Mouse (Mus musculus) kidney, adult 10 weeks (tissue): ENCODE results near the gene Mlxipl. TPM values are rescaled to one million over a fixed set of nuclear protein-coding genes. Genes with fewer than 3 reads are reported as not detected.

ENCODE experiments used
- polyA plus RNA-seq: library from polyadenylated mRNA; stranded (reverse); fragments of 350-450 nt; fragmentation: Illumina TruSeq; extraction: RNeasy Lipid Tissue Mini Kit (QIAGEN cat#74804); gene quantifications from one replicate; pipeline ENCODE4 v1.2.3, GENCODE M21; 2014; ENCODE audit warnings: low read depth, low replicate concordance

Gene Mlxipl
- polyA plus RNA-seq: 5.9 TPM

GRCm38 (mm10) chr5:135089653-135090052 lies at the start of gene Mlxipl:
TSS of gene Mlxipl (plus strand) at chr5:135089890.

GRCm38 (mm10) chr5:135063629-135064381 lies 25.9 kb upstream of the Mlxipl start, which contains the start of gene Dnajc30:
TSS of gene Dnajc30 (plus strand) at chr5:135064202.

GRCm38 (mm10) chr5:135064909-135065446 lies 24.7 kb upstream of the Mlxipl start, which contains the start of gene Bud23:
TSS of gene Bud23 (minus strand) at chr5:135064959.

GRCm38 (mm10) chr5:135077564-135078481 lies 11.9 kb upstream of the Mlxipl start, which contains the start of gene Vps37d:
TSS of gene Vps37d (minus strand) at chr5:135078266.

GRCm38 (mm10) chr5:135149053-135149819 lies 59.5 kb downstream of the Mlxipl start, which contains the start of gene Tbl2:
TSS of gene Tbl2 (plus strand) at chr5:135149657.

GRCm38 (mm10) chr5:135168063-135169062 lies 78.7 kb downstream of the Mlxipl start, which contains the start of gene Bcl7b:
TSS of gene Bcl7b (plus strand) at chr5:135168283.

GRCm38 (mm10) chr5:135186621-135187348 lies 97.1 kb downstream of the Mlxipl start, which contains the start of gene Baz1b:
TSS of gene Baz1b (plus strand) at chr5:135187264.

Other genes starting within 250 kb of the Mlxipl start
- gene Tmem270, start 183.2 kb upstream of the Mlxipl start, polyA plus RNA-seq: not detected
- not detected for gene Cldn13, start 174.4 kb upstream of the Mlxipl start, polyA plus RNA-seq
- gene Mettl27, start 157.5 kb upstream of the Mlxipl start, polyA plus RNA-seq: 13.3 TPM
- gene Cldn4, start 143.0 kb upstream of the Mlxipl start, polyA plus RNA-seq: 0.57 TPM
- not detected for gene Cldn3, start 103.7 kb upstream of the Mlxipl start, polyA plus RNA-seq
- gene Abhd11, start 80.7 kb upstream of the Mlxipl start, polyA plus RNA-seq: 4.7 TPM
- gene Stx1a, start 66.4 kb upstream of the Mlxipl start, polyA plus RNA-seq: not detected
- gene Dnajc30, start 25.7 kb upstream of the Mlxipl start, polyA plus RNA-seq: 15.1 TPM
- 12.3 TPM for gene Bud23, start 24.9 kb upstream of the Mlxipl start, polyA plus RNA-seq
- not detected for gene Vps37d, start 11.6 kb upstream of the Mlxipl start, polyA plus RNA-seq
- gene Tbl2, start 59.8 kb downstream of the Mlxipl start, polyA plus RNA-seq: 3.3 TPM
- 12.0 TPM for gene Bcl7b, start 78.4 kb downstream of the Mlxipl start, polyA plus RNA-seq
- 32.9 TPM for gene Baz1b, start 97.4 kb downstream of the Mlxipl start, polyA plus RNA-seq
- gene Fzd9, start 161.3 kb downstream of the Mlxipl start, polyA plus RNA-seq: not detected